Mouse (Mus musculus) lung, postnatal 0 days (tissue): ENCODE measurements around the gene S100a5. TPM values are rescaled to one million over a fixed set of nuclear protein-coding genes. Genes with fewer than 3 reads are reported as not detected.

Experiments
- ATAC-seq: fragments of 200-750 bp; cut with Nextera tagmentation; 2 replicates; pipeline ENCODE4 v1.8.0; 2017; ENCODE audit warnings: moderate library complexity
- DNase-seq: peaks from one replicate; pipeline ENCODE4 v3.0.0-alpha.2; 2016; ENCODE audit warnings: low spot score
- H3K27ac ChIP-seq: fragments of 300-500 bp; sonication (generic); 2 replicates; pipeline ENCODE4 v1.5.1; 2014; ENCODE audit warnings: antibody characterized with exemption, mild to moderate bottlenecking, low read length, mixed read lengths
- H3K27me3 ChIP-seq: fragments of 300-500 bp; sonication (generic); replicated peaks from 2 replicates; pipeline ENCODE4 v1.6.1; 2014; ENCODE audit warnings: low read length, mixed read lengths; ENCODE audit not compliant: insufficient read depth
- H3K36me3 ChIP-seq: fragments of 300-500 bp; sonication (generic); 2 replicates; pipeline ENCODE4 v1.6.1; 2014; ENCODE audit warnings: low read length, mixed read lengths; ENCODE audit not compliant: insufficient read depth
- H3K4me1 ChIP-seq: fragments of 300-500 bp; sonication (generic); 2 replicates; pipeline ENCODE4 v1.6.1; 2014; ENCODE audit warnings: antibody characterized with exemption, low read depth, low read length, mixed read lengths; ENCODE audit not compliant: insufficient read depth
- H3K4me2 ChIP-seq: fragments of 300-500 bp; sonication (generic); replicated peaks from 2 replicates; pipeline ENCODE4 v1.6.1; 2014; ENCODE audit warnings: low read depth, mild to moderate bottlenecking, low read length, moderate library complexity, mixed read lengths
- H3K4me3 ChIP-seq: fragments of 300-500 bp; sonication (generic); 2 replicates; pipeline ENCODE4 v1.5.1; 2014; ENCODE audit warnings: low read depth, low read length
- H3K9ac ChIP-seq: fragments of 300-500 bp; sonication (generic); replicated peaks from 2 replicates; pipeline ENCODE4 v1.6.1; 2014; ENCODE audit warnings: low read depth, mild to moderate bottlenecking
- H3K9me3 ChIP-seq: fragments of 300-500 bp; sonication (generic); 2 replicates; pipeline ENCODE4 v1.6.1; 2016; ENCODE audit warnings: low read length, mixed read lengths
- CTCF ChIP-seq: IDR thresholded peaks from 2 replicates; pipeline ENCODE4 v1.5.1; 2016; ENCODE audit warnings: antibody characterized with exemption, mild to moderate bottlenecking
- EP300 ChIP-seq: IDR thresholded peaks from 2 replicates; pipeline ENCODE4 v1.6.1; 2016; ENCODE audit warnings: antibody characterized with exemption, mild to moderate bottlenecking, control low read depth
- WGBS: fragments of 180-500 bp; shearing (Covaris S2); extraction: QIAGEN DNeasy Blood & Tissue Kit; methylation state at CpG from one replicate; pipeline ENCODE4 v1.1.7; 2014; 5-methylcytosine and 5-hydroxymethylcytosine counted together
- polyA plus RNA-seq: library from polyadenylated mRNA; unstranded; fragments of >200 nt; fragmentation: Nextera tagmentation; extraction: Ambion mirVana; gene quantifications from 2 replicates; pipeline ENCODE4 v1.2.1, GENCODE M21; 2015

The S100a5 gene
- polyA plus RNA-seq, 1 experiment from 2014 or later: not detected

DNA sequence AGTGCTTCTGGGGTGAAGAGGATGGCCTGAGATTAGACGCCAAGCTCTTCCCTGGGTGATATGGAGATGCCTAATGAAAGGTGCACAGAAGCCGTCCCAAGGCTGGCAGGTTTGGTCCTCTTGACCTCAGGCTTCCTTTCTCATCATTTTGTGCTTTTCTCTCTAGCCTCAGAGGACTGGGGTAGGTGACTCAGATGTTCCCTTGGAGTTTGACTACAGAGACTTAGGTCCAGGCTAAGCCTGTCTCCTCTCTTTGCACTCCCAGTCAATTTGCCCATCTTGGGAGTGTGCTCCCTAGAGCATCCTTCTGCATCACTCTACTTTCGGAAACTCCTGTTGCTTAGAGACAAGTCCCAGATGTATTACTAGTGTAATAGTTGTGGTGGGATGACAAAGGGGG is 962 bp upstream of the S100a5 start:
- DNase-seq (no peak), ATAC-seq (no peak)
- Histone ChIP-seq H3K36me3 (no peaks in the 10 kb centered on the region), H3K4me3 (no peak overlapping the region), H3K9me3 (no peaks in the 10 kb centered on the region), H3K27me3 (no peaks in the 10 kb centered on the region), H3K27ac (no peak overlapping the region), H3K4me1 (peaks cover 9% of the 10 kb centered on the region), H3K9ac (no peak overlapping the region), H3K4me2 (no peak overlapping the region)
- WGBS: 86% methylated on average over 3 of the region's 3 CpGs
- TF ChIP-seq CTCF (no peak), EP300 (no peak)

DNA sequence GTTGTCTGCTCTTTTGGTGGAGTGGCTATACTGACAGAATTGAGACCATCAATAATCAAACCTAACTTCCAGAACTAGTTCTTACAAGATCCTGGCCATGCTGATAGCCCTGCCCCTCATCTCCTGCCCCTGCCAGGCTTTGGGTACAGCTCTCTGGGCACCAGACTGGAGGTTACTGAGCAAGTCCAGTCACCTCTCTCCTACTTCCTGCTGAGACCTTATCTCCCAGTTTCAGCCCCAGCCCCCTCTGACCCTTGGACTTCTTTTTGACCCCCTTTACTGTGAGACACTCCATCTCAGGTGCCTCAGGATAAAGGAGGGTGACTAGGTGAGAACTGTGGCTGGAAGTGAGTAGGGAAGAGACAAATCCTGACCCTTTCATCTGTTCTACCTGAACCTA is 779 bp downstream of the S100a5 start:
- DNase-seq: no peak

DNA sequence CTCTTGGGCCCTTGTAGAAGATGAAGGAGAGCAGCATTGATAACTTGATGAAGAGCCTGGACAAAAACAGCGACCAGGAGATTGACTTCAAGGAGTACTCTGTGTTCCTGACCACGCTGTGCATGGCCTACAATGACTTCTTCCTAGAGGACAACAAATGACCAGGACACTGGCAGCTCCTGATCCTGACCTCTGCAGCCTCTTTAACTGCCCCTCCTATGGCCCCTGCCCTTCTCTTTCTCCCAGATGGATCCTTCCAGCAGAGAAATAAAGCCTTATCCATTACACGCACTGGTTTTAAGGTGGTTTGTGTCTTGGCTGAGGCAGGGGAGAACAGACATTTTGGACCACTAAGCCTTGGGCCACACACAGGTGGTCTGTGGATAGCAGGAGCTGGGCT is 3.2 kb downstream of the S100a5 start:
- Histone ChIP-seq H3K4me1 (peaks cover 17% of the 10 kb centered on the region), H3K9me3 (no peaks in the 10 kb centered on the region), H3K36me3 (no peaks in the 10 kb centered on the region), H3K9ac (no peak overlapping the region), H3K27ac (no peak overlapping the region), H3K4me3 (no peak overlapping the region), H3K27me3 (no peaks in the 10 kb centered on the region), H3K4me2 (no peak overlapping the region)
- WGBS: 74% methylated on average over 3 of the region's 3 CpGs
- no peak for TF ChIP-seq EP300
- TF ChIP-seq CTCF: no peak
- ATAC-seq: no peak
- no peak for DNase-seq

More for the DNA sequence above, 779 bp downstream of the S100a5 start:
- Histone ChIP-seq H3K4me2 (no peak overlapping the region), H3K27me3 (no peaks in the 10 kb centered on the region), H3K4me1 (peaks cover 18% of the 10 kb centered on the region), H3K36me3 (no peaks in the 10 kb centered on the region), H3K9ac (no peak overlapping the region), H3K27ac (no peak overlapping the region), H3K4me3 (no peak overlapping the region), H3K9me3 (no peaks in the 10 kb centered on the region)
- TF ChIP-seq CTCF: no peak
- TF ChIP-seq EP300: no peak
- ATAC-seq: no peak

DNA sequence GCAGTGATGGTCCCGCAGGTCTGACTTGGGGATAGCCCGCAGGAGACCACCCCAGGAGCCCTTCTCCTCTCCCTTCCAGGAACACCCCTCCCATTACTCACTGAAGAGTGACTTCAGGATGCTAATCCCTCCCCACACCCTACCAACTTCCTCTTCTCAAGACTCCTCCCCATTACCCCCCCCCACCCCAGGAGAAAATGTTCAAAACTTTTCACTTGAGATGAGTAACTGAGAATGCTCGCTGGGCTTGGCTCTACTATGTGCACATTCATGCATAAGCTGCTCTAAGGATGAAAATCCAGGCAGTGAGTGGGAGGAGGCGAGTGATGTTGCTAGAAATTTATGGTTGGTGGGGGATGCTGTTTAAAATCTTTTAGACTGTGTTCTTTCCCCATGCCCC is 3.7 kb downstream of the S100a5 start:
- peaks cover 17% of the 10 kb centered on the region for H3K4me1 ChIP-seq
- WGBS: 74% methylated on average over 4 of the region's 4 CpGs
- H3K27me3 ChIP-seq: no peaks in the 10 kb centered on the region
- H3K9me3 ChIP-seq: no peaks in the 10 kb centered on the region
- ATAC-seq (no peak), DNase-seq (peak; percentile 52)
- H3K36me3 ChIP-seq: no peaks in the 10 kb centered on the region
- H3K9ac ChIP-seq: no peak overlapping the region
- no peak overlapping the region for H3K27ac ChIP-seq
- TF ChIP-seq CTCF: no peak
- TF ChIP-seq EP300: no peak
- H3K4me2 ChIP-seq: no peak overlapping the region
- no peak overlapping the region for H3K4me3 ChIP-seq

DNA sequence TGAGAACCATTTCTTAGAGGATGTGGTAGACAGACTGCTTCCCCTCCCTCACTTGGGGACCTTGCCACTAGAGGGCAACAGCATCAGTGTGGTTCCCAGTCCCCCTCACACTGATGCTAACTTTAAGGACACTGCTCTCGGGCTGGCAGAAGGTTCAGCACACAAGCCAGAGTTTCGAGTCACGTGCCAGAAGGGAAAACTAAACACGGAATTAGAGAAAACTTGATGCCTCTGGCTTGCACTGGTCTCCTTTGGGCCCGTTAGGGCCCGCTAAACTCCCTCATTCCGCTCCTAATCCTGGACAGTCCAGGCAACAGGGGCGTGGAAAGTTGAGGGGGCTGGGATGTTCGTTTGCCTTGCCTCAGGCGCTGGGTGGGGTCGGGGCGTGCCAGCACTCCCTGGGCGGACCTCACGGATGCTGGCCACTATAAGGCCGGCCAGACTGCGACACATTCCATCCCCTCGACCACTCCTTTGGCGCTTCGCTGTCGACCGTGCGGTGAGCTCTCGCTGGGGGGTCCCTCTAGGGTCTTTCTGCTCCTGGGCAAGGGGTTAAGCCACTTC is 4.5 kb downstream of the S100a5 start, which contains the start of gene S100a6:
Gene S100a6 (plus strand): TSS at position 155 of the 564 bp plus-strand sequence.
- Histone ChIP-seq H3K27me3 (no peaks in the 10 kb centered on the region), H3K9ac (peak within 1 kb of the TSS; percentile 54), H3K9me3 (no peaks in the 10 kb centered on the region), H3K36me3 (no peaks in the 10 kb centered on the region), H3K4me1 (peaks cover 17% of the 10 kb centered on the region), H3K27ac (peak within 1 kb of the TSS; percentile 54), H3K4me2 (peak within 1 kb of the TSS; percentile 65), H3K4me3 (peak within 1 kb of the TSS; percentile 39)
- DNase-seq (peak; percentile 84), ATAC-seq (peak; percentile 80)
- WGBS: under 1% methylated on average over 21 of the region's 23 CpGs
- TF ChIP-seq EP300 (peak; percentile 53), CTCF (peak; percentile 83)

DNA sequence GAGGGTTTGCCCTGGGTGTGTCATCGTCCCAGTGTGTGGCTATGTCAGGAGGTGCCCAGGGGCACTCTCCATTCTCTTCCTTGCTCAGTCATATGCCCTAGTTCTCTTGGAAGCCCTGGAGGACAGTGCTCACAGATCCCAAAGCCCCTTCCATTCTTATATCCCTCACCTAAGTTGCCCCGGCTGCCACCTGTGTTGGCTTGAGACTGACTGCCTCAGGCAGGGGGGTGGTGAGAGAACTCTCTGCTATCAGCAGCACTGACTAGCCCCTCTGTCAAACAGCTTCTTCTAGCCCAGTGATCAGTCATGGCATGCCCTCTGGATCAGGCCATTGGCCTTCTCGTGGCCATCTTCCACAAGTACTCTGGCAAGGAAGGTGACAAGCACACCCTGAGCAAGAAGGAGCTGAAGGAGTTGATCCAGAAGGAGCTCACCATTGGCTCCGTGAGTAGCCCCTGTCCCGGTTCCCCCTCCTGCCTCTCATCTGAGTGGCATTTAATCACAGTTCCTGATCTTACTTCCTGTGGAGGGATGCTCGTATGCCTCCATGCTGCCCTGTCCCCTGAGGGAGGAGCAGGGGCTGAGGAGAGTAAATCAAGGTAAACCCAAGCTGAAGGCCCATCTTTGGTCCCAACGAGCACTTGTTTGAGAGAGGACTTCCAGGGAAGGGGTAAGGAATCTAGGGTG is 5.3 kb downstream of the S100a5 start:
- Histone ChIP-seq H3K27me3 (no peaks in the 10 kb centered on the region), H3K36me3 (no peaks in the 10 kb centered on the region), H3K4me2 (peak overlapping the region; percentile 65), H3K9ac (peak overlapping the region; percentile 54; the same call in 1 of the 2 replicates), H3K4me3 (peak overlapping the region; percentile 39), H3K9me3 (no peaks in the 10 kb centered on the region), H3K27ac (peak overlapping the region; percentile 76), H3K4me1 (peaks cover 17% of the 10 kb centered on the region)
- no peak for TF ChIP-seq CTCF
- TF ChIP-seq EP300: no peak
- 46% methylated on average over 7 of the region's 7 CpGs for WGBS
- DNase-seq: no peak
- no peak for ATAC-seq
